Mouse (Mus musculus): Measurements from ENCODE around the gene Cbx6.

Cbx6 gene

GRCm38 (mm10) chr15:79834130-79834880 is at the start of gene Cbx6, which contains the start of gene Npcd:
Cbx6 (minus strand) TSS chr15:79834688.
Npcd (minus strand) TSS chr15:79834237.
- peak; percentile 96 for DNase-seq

DNA sequence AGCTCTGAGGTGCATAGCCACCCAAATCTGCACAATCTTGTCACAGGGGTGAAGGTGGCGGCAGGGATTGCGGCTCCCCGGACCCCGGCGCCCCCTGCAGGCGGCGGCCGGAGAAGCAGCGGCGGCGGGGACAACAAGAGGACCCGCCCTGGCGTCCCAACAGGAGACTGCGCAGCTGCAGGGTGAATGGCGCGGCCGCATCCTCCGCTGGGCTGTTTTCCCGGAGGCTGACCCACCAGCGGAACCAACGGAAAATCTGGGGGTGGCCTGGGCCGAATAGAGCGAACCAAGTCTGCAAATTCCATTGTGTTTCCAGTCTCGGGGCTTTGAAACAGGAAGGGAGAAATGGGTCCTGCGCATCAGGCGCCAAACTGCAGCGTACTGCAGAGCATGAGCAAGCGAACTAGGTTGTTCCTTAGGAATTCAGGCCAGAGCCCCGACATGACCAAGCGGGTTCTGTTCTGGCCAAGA is 48.9 kb upstream of the Cbx6 start:
- peak; percentile 94 for DNase-seq

GRCm38 (mm10) chr15:79882623-79883267 is 48.3 kb upstream of the Cbx6 start:
- no peak for DNase-seq

- no peak for DNase-seq
Measured at GRCm38 (mm10) chr15:79880477-79880876, 46.0 kb upstream of the Cbx6 start.

DNA sequence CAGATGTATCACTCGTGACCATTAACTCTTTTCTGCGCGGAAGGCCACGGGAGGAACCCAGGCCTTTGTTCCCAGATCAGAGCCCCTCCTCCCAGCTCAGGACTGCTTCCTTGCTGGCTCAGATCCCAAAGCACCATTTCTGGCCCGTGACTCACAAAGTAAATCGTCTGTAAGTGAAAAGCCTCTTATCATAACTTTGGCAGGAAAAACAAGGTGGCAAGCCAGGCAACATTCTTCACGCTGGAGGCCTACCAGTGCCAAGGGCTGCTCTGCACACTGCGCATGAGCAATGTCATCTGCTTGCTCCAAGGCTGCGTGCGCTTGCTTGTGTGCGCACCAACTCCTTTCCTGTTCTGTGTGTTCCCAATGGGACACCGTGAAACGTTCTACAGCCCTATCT is 44.8 kb upstream of the Cbx6 start:
- DNase-seq, result peak; percentile 76

GRCm38 (mm10) chr15:79878725-79879136 is 44.2 kb upstream of the Cbx6 start:
- DNase-seq, result no peak

DNA sequence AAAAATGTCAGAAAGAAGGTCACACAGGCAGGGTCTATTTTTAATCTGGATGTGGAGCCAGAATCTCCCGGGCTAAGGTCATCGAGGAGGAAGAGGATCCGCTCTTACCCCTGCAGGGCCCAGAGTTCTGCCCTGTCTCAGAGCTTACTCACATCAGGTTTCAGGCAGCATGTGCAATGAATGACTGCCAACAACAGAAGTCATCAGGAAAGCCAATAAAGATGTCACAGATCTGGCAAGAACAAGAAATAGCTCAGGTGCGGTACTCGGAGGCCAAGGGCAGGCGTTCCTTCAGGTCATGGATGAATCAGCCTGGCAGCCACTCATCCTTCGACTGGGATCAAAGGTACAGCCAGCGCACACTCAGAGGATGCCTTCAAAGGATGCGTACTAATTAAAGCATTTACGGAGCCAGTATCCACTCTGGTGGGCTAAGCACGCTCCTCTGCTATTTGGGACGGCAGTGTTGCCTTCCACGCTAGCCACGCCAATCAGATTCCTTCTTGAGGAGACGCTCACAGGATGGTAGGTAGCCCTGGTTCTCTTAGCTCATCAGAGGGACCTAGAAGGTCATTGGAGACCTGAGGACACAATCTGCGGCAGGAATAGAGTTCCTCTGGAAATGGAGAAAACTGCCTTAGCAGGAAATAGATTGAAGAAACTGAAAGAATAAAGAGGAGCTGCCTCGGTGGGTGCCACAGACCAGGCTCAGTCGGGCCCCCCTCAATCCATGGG is 40.9 kb upstream of the Cbx6 start:
- no peak for DNase-seq

DNA sequence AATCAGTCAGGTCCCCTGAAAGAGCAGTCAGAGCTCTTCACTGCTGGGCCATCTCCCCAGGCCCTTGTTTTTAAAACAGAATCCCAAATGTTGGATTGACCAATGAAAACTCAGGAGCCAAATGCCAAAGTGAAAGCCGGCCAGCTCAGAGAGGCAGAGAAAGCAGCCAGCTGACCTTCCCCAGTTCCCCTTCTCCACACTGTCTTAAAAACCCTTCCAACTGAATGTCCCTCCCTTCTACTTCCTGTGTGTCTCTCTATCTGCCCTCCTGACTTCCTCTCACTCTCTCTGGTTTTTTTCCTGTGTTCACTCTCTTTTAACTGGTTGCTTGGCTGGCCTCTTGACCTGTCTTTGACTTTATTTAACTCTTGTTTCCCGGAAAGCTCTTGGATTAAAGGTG is 39.5 kb upstream of the Cbx6 start:
- no peak for DNase-seq

DNA sequence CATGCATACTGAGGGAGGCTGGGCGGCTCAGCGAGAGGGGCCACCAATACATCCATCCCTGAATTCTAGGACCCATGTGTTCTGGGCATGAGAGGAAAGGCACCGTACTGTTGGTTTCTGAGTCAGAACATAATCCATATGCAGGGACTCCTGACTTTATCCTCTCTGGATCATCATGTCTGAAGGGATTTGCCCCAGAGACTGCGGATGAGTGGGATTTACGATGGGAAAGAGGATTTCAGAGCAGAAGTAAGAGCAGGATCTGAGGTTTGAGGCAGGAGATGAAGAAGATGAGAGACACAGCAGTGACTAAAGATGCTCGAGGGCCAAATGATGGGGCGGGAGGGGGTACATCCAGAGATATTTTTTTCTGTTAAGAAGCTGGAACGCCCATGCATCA is 39.1 kb upstream of the Cbx6 start:
- DNase-seq, result no peak

DNA sequence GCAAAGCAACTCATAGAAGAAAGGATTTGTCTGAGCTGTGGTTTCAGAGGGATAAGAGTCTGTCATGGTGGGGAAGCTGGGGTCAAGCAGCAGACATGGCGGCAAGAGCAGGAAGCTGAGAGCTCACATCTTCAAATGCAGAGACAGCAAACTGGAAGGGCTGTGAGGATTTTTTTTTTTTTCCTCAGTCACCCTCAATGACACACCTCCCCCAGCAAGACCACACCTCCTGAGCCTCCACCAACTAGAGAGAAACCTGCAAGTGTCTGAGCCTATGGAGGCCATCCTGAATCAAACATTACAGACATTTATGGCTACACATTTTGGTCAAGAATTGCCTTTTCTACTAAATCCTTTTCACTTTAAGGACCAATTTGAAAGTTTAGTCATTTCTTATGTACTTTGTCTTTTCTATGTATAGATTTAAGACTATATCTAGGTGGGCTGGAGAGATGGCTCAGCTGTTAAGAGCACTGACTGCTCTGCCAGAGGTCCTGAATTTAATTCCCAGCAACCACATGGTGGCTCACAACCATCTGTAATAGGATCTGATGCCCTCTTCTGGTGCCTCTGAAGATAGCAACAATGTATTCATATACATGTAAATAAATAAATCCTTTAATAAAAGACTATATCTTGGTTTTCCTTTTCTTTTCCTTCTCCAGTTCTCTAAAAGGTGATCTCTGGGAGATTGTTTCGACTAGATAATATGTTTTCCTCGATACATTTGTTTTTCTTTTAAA is 32.9 kb upstream of the Cbx6 start:
- no peak for DNase-seq

DNA sequence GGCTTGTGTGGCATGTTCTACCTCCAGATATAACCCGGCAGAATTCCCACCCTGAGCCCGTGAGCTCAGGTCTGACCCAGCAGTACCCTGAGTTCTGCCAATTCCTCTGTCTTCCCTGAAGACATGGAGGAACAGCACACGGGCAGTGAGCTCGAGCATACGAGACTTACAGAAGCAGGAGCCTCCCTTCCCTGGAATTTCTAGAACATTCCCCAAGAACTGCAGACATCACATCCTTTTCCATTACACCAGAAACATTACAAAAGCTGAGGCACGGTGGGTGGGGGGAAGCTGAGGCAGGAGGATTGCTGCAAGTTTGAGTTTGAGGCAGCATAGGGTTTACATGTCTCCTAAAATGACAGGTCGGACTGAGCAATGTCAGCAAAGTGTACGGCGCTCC is 25.3 kb upstream of the Cbx6 start:
- no peak for DNase-seq

GRCm38 (mm10) chr15:79858979-79859378 is 24.5 kb upstream of the Cbx6 start:
- DNase-seq, result no peak

DNA sequence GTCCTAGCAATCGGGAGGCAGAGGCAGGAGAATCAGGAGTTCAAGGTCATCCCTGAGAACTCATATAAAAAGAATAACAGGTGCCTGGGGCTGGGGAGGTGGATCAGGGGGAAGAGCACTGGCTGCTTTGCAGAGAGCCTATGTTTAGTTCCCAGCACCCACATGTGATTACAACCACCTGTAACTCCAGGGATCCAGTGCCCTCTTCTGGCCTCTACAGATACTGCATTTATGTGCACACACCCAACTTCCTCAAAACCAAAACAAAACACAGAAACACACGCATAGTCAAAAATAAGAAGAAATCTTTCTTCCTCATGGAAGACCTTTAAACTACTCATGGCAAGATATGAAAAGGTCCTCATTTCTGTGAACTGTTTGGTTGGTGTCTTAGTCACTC is 15.7 kb upstream of the Cbx6 start:
- no peak for DNase-seq

- DNase-seq, result no peak
Measured at GRCm38 (mm10) chr15:79847100-79847499, 12.6 kb upstream of the Cbx6 start.

DNA sequence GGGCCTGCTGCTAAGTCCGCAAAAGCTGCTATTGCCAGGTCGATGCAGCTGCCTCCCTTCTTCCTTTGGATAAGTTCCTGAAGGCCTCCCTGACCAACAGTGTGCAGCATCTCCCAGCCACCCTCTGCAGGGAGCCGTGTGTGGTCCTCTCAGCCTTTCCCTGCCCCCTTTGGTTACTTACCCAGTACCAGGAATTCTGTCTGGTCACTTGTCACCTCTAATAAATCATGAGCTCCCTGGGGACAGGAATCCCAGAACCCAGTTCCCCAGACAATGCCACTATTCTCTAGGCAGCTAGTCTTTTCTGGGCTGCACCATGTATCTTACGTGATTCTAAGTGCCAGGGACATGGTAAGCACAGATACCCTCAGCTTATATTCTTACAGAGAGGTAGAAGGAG is 11.5 kb upstream of the Cbx6 start:
- no peak for DNase-seq

DNA sequence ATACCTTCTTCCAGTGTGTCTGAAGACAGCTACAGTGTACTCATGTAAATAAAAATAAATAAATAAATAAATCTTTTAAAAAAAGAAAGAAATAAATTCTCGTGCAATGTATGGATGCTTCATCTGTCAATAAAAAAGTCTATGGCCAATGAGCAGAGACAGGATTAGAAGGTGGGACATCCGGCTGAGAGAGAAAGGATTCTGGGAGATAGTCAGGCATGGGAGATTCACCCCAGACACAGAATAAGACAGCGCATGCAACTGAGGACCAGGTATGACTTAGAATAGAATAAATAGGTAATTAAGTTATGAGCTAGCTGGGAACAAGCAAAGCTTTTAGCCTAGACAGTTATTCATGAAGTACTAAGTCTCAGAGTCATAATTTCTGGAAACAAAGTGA is 8.5 kb upstream of the Cbx6 start:
- DNase-seq, result no peak

DNA sequence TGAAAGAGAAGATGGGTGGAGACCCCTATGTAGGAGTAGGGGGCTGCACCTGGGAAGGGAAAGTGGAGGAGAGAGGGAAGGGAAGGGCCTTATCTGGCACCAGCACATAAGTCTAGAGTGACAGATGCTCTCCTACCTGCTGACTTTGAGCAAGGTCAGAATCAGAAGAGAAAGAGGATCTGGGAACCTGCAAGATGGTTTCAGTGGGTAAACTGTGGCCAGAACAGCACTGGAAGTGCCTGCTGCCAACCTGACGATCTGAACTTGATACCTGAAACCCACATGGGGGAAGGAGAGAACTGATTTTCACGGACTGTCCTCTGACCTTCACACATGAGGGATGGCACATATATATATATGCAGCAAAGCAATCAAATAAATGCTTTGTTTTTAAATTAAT is 5.8 kb upstream of the Cbx6 start:
- DNase-seq, result no peak

DNA sequence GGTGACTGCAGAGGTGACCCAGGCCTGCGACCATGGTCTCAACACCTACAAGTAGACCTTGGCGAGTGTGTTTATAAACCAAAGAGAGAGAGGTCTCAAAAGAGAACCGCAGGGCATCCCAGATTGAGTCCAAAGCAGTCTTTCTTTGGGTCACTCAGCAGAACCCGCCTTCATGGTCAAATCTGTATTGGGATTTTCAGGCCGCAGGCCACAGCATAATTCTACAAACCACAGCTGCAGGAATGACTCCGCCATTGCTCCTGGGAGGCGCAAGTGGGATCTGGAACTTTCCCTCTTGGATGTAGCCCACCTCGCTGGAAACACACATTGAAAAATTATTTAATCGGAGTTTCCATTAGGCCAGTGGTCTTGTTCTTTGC is 383 bp upstream of the Cbx6 start:
- no peak for DNase-seq

DNA sequence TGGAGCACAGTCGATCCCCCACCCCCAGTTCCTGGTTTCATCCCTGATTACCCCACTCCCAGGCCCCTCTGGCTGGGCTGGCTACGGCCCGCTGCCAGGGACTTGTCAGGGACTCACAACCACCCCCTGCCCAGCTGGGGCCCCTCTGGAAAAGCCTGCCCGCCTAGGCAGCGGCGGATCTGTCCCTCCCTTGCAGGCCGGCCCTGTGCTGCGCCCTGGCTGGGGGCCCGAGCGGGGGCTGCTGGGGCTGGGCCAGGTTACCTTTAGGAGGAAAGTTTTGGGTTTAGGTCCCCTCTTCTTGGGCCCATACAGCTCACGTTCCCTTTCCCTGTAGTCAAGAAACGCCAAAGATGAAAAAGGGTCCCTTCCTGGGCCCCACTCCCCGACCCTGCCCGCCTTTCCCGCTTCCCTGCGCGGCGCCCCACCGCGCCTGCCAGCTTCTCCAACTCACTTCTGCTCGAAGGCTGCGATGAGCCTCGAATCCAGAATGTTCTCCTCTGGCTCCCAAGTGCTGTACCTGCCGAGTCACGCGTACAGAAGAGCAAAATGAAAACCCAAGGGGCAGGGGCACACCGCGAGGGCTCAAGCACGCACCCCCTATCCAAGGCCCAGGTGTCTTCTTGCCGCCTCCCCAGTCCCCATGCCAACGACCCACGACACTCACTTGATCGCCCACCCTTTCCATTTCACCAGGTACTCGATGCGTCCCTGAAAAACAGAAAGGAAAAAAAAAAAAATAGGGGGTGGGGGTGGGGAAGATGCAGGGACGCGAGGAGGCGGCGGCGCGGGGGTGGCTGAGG is 1.0 kb downstream of the Cbx6 start:
- DNase-seq, result peak; percentile 40

DNA sequence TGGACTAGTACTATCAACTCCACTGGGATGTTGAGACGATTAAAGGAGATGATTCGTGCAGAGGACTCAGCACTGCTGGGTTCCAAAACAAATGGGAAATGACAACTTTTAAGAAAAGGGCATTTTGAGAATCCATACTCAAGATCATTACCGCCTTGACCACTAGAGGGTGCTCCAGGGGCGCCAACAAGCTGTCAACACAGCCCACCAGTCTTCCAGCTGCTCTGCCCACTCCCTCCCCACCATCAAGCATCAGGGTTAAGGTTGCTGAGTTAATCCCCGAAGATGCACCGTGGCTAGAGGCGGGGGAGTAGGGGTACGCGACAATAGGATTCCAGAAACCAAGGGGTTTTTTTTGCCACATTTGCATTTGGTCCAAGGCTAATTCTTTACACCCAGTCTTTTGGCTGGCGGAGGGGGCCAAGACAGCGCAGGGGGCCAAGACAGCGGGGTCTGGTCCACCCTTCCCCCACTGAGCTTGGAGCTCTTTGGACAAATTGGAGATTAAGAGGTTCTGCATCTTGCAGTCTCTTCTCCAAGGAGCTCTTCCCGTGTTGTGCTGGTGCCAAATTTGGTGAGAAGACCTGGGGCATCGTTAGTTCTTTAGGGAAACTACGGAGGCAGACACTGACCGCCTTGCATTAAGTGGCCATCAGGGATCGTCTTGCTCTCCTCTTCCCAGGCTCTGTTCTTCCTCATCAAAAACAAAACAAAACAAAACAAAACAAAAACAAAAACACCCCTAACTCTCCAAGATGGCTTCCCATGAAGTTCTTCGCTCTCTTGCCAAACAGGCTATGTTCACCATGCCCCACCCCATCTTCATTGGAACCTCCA is 2.2 kb downstream of the Cbx6 start:
- DNase-seq, result peak; percentile 74

DNA sequence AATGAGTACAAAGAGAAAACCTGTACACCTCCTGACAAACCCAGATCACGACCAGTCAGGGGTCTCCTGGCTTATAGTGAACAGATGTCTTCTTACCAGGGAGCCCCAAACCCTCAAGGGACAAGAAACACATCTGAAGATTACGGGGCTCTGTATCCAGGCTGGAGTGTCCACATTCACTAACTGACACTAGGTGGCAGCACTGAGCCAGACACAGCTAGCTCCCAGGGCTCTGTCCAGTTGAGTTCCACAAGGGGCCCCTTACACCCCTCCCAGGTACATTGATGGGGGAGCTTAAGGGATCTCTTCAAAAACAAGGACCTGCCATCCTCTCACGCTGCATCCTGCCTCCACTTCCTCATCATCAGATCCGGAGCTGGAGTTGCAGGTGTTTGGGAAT is 4.1 kb downstream of the Cbx6 start:
- DNase-seq, result peak; percentile 81
